Mouse (Mus musculus): ENCODE results near the gene Lrrc23. TPM values are rescaled to one million over a fixed set of nuclear protein-coding genes. Genes with fewer than 3 reads are reported as not detected.

Lrrc23 gene
- polyA plus RNA-seq, 2 experiments, result 0.88 to 1.1 TPM

- no peaks in the 10 kb centered on the region for H3K9me3 ChIP-seq (ENCODE audit: control insufficient read depth, low read length)
- WGBS, result 75% methylated on average over 2 of the region's 2 CpGs
- no peak for ATAC-seq (ENCODE audit: low FRiP score, low read depth)
Measured at GRCm38 (mm10) chr6:124796200-124796599, 16.7 kb upstream of the Lrrc23 start.

GRCm38 (mm10) chr6:124795781-124796180, 16.3 kb upstream of the Lrrc23 start:
- Histone ChIP-seq H3K4me3 (replicated peaks; ENCODE audit: low read length) (no peak overlapping the region), H3K36me3 (ENCODE audit: control insufficient read depth, insufficient read depth, low read length) (no peaks in the 10 kb centered on the region), H3K4me2 (replicated peaks; ENCODE audit: low read depth, low read length, severe bottlenecking) (no peak overlapping the region), H3K4me1 (ENCODE audit: control insufficient read depth, insufficient read depth, low read length) (no peaks in the 10 kb centered on the region), H3K27me3 (ENCODE audit: control insufficient read depth, insufficient read depth, low read length) (no peaks in the 10 kb centered on the region), H3K9me3 (ENCODE audit: control insufficient read depth, low read length) (no peaks in the 10 kb centered on the region), H3K9ac (ENCODE audit: low read depth, low read length, severe bottlenecking) (no peak overlapping the region), H3K27ac (replicated peaks; ENCODE audit: low read depth, low read length) (no peak overlapping the region)
- no peak for TF ChIP-seq POLR2A (IDR thresholded peaks at IDR 0.05; ENCODE audit: borderline replicate concordance, extremely low read depth, insufficient read depth, insufficient read length)
- DNase-seq (ENCODE audit: low spot score) (no peak), ATAC-seq (ENCODE audit: low FRiP score, low read depth) (no peak)
- whole genome bisulfite sequencing, result 81% methylated on average over 4 of the region's 4 CpGs

More at GRCm38 (mm10) chr6:124796200-124796599, 16.7 kb upstream of the Lrrc23 start:
- H3K27ac ChIP-seq (replicated peaks; ENCODE audit: low read depth, low read length), result no peak overlapping the region
- no peak for TF ChIP-seq POLR2A (IDR thresholded peaks at IDR 0.05; ENCODE audit: borderline replicate concordance, extremely low read depth, insufficient read depth, insufficient read length)
- no peak overlapping the region for H3K4me3 ChIP-seq (replicated peaks; ENCODE audit: low read length)
- no peaks in the 10 kb centered on the region for H3K27me3 ChIP-seq (ENCODE audit: control insufficient read depth, insufficient read depth, low read length)
- H3K4me2 ChIP-seq (replicated peaks; ENCODE audit: low read depth, low read length, severe bottlenecking), result no peak overlapping the region
- no peak overlapping the region for H3K9ac ChIP-seq (ENCODE audit: low read depth, low read length, severe bottlenecking)
- DNase-seq (ENCODE audit: low spot score), result no peak
- H3K4me1 ChIP-seq (ENCODE audit: control insufficient read depth, insufficient read depth, low read length), result no peaks in the 10 kb centered on the region
- no peaks in the 10 kb centered on the region for H3K36me3 ChIP-seq (ENCODE audit: control insufficient read depth, insufficient read depth, low read length)

- Histone ChIP-seq H3K4me3 (replicated peaks; ENCODE audit: low read length) (no peak overlapping the region), H3K9ac (ENCODE audit: low read depth, low read length, severe bottlenecking) (no peak overlapping the region), H3K4me2 (replicated peaks; ENCODE audit: low read depth, low read length, severe bottlenecking) (no peak overlapping the region), H3K9me3 (ENCODE audit: control insufficient read depth, low read length) (no peaks in the 10 kb centered on the region), H3K4me1 (ENCODE audit: control insufficient read depth, insufficient read depth, low read length) (no peaks in the 10 kb centered on the region), H3K27ac (replicated peaks; ENCODE audit: low read depth, low read length) (no peak overlapping the region), H3K36me3 (ENCODE audit: control insufficient read depth, insufficient read depth, low read length) (no peaks in the 10 kb centered on the region), H3K27me3 (ENCODE audit: control insufficient read depth, insufficient read depth, low read length) (no peaks in the 10 kb centered on the region)
- WGBS, result 86% methylated on average over 3 of the region's 3 CpGs
- TF ChIP-seq POLR2A (IDR thresholded peaks at IDR 0.05; ENCODE audit: borderline replicate concordance, extremely low read depth, insufficient read depth, insufficient read length), result no peak
- no peak for DNase-seq (ENCODE audit: low spot score)
- ATAC-seq (ENCODE audit: low FRiP score, low read depth), result no peak
Measured at GRCm38 (mm10) chr6:124791911-124792310, 12.4 kb upstream of the Lrrc23 start.

GRCm38 (mm10) chr6:124790121-124790520, 10.6 kb upstream of the Lrrc23 start:
- TF ChIP-seq POLR2A (IDR thresholded peaks at IDR 0.05; ENCODE audit: borderline replicate concordance, extremely low read depth, insufficient read depth, insufficient read length), result no peak
- no peak overlapping the region for H3K9ac ChIP-seq (ENCODE audit: low read depth, low read length, severe bottlenecking)

GRCm38 (mm10) chr6:124789519-124789918, 10.0 kb upstream of the Lrrc23 start:
- WGBS, result 89% methylated on average over 4 of the region's 4 CpGs
- TF ChIP-seq POLR2A (IDR thresholded peaks at IDR 0.05; ENCODE audit: borderline replicate concordance, extremely low read depth, insufficient read depth, insufficient read length), result no peak
- Histone ChIP-seq H3K4me1 (ENCODE audit: control insufficient read depth, insufficient read depth, low read length) (no peaks in the 10 kb centered on the region), H3K9ac (ENCODE audit: low read depth, low read length, severe bottlenecking) (no peak overlapping the region), H3K4me2 (replicated peaks; ENCODE audit: low read depth, low read length, severe bottlenecking) (no peak overlapping the region), H3K27me3 (ENCODE audit: control insufficient read depth, insufficient read depth, low read length) (no peaks in the 10 kb centered on the region), H3K9me3 (ENCODE audit: control insufficient read depth, low read length) (no peaks in the 10 kb centered on the region), H3K27ac (replicated peaks; ENCODE audit: low read depth, low read length) (no peak overlapping the region), H3K36me3 (ENCODE audit: control insufficient read depth, insufficient read depth, low read length) (no peaks in the 10 kb centered on the region), H3K4me3 (replicated peaks; ENCODE audit: low read length) (no peak overlapping the region)
- DNase-seq (ENCODE audit: low spot score) (no peak), ATAC-seq (ENCODE audit: low FRiP score, low read depth) (no peak)

More at GRCm38 (mm10) chr6:124790121-124790520, 10.6 kb upstream of the Lrrc23 start:
- Histone ChIP-seq H3K4me3 (replicated peaks; ENCODE audit: low read length) (no peak overlapping the region), H3K27me3 (ENCODE audit: control insufficient read depth, insufficient read depth, low read length) (no peaks in the 10 kb centered on the region), H3K4me1 (ENCODE audit: control insufficient read depth, insufficient read depth, low read length) (no peaks in the 10 kb centered on the region), H3K36me3 (ENCODE audit: control insufficient read depth, insufficient read depth, low read length) (no peaks in the 10 kb centered on the region), H3K27ac (replicated peaks; ENCODE audit: low read depth, low read length) (no peak overlapping the region), H3K9me3 (ENCODE audit: control insufficient read depth, low read length) (no peaks in the 10 kb centered on the region), H3K4me2 (replicated peaks; ENCODE audit: low read depth, low read length, severe bottlenecking) (no peak overlapping the region)
- whole genome bisulfite sequencing, result 62% methylated on average over 4 of the region's 4 CpGs
- ATAC-seq (ENCODE audit: low FRiP score, low read depth) (no peak), DNase-seq (ENCODE audit: low spot score) (no peak)

GRCm38 (mm10) chr6:124787722-124788121, 8.2 kb upstream of the Lrrc23 start:
- no peak for TF ChIP-seq POLR2A (IDR thresholded peaks at IDR 0.05; ENCODE audit: borderline replicate concordance, extremely low read depth, insufficient read depth, insufficient read length)
- no peak overlapping the region for H3K4me2 ChIP-seq (replicated peaks; ENCODE audit: low read depth, low read length, severe bottlenecking)
- no peak overlapping the region for H3K9ac ChIP-seq (ENCODE audit: low read depth, low read length, severe bottlenecking)
- WGBS, result 73% methylated on average over 10 of the region's 10 CpGs
- H3K4me1 ChIP-seq (ENCODE audit: control insufficient read depth, insufficient read depth, low read length), result no peaks in the 10 kb centered on the region
- no peak for ATAC-seq (ENCODE audit: low FRiP score, low read depth)
- no peak for DNase-seq (ENCODE audit: low spot score)
- H3K36me3 ChIP-seq (ENCODE audit: control insufficient read depth, insufficient read depth, low read length), result no peaks in the 10 kb centered on the region
- H3K27ac ChIP-seq (replicated peaks; ENCODE audit: low read depth, low read length), result no peak overlapping the region
- H3K4me3 ChIP-seq (replicated peaks; ENCODE audit: low read length), result no peak overlapping the region
- no peaks in the 10 kb centered on the region for H3K27me3 ChIP-seq (ENCODE audit: control insufficient read depth, insufficient read depth, low read length)
- no peaks in the 10 kb centered on the region for H3K9me3 ChIP-seq (ENCODE audit: control insufficient read depth, low read length)

Measured in limb, embryonic 14.5 days (tissue).